Mouse (Mus musculus) heart, embryonic 14.5 days (tissue): Measurements from ENCODE around the gene Uvrag. TPM values are rescaled to one million over a fixed set of nuclear protein-coding genes. Genes with fewer than 3 reads are reported as not detected.

ENCODE experiments used
- ATAC-seq: fragments of 200-750 bp; cut with Nextera tagmentation; 2 replicates; pipeline ENCODE4 v1.8.0; 2017; ENCODE audit warnings: low read depth, moderate TSS enrichment; ENCODE audit not compliant: insufficient number of reproducible peaks, insufficient read depth, low FRiP score
- H3K27ac ChIP-seq, 2 experiments: fragments of 200-500 bp in 1 of 2; fragments of 300-500 bp in 1 of 2; sonication (generic) in 1 of 2; replicated peaks in 1 of 2; 2 replicates each; pipeline ENCODE4 v1.5.1; 2012 to 2014; ENCODE audit warnings: low read depth in 2 of 2, low read length in 2 of 2, control low read depth in 1 of 2, mild to moderate bottlenecking in 1 of 2, mixed read lengths in 1 of 2; ENCODE audit not compliant: control insufficient read depth in 1 of 2, insufficient read depth in 1 of 2
- H3K27me3 ChIP-seq: fragments of 300-500 bp; sonication (generic); 2 replicates; pipeline ENCODE4 v1.6.1; 2014; ENCODE audit warnings: mild to moderate bottlenecking, low read length, control low read depth; ENCODE audit not compliant: control insufficient read depth, insufficient read depth
- H3K36me3 ChIP-seq: fragments of 300-500 bp; sonication (generic); 2 replicates; pipeline ENCODE4 v1.6.1; 2014; ENCODE audit warnings: mild to moderate bottlenecking, control low read depth, low read length, mixed read lengths; ENCODE audit not compliant: control insufficient read depth, insufficient read depth
- H3K4me1 ChIP-seq, 2 experiments: fragments of 200-500 bp in 1 of 2; fragments of 300-500 bp in 1 of 2; sonication (generic) in 1 of 2; 2 replicates each; pipeline ENCODE4 v1.6.1; 2012 to 2014; ENCODE audit warnings: low read length in 2 of 2, control low read depth in 1 of 2, mixed read lengths in 1 of 2; ENCODE audit not compliant: control insufficient read depth in 2 of 2, insufficient read depth in 2 of 2
- H3K4me2 ChIP-seq: fragments of 300-500 bp; sonication (generic); 2 replicates; pipeline ENCODE4 v1.6.1; 2014; ENCODE audit warnings: mild to moderate bottlenecking, low read length
- H3K4me3 ChIP-seq, 2 experiments: fragments of 200-500 bp in 1 of 2; fragments of 300-500 bp in 1 of 2; sonication (generic) in 1 of 2; 2 replicates each; pipeline ENCODE4 v1.5.1; 2012 to 2014; ENCODE audit warnings: low read length in 2 of 2, mild to moderate bottlenecking in 2 of 2, control low read depth in 1 of 2, low read depth in 1 of 2, moderate library complexity in 1 of 2; ENCODE audit not compliant: control insufficient read depth in 1 of 2, insufficient read depth in 1 of 2
- H3K9ac ChIP-seq: fragments of 300-500 bp; sonication (generic); 2 replicates; pipeline ENCODE4 v1.6.1; 2014; ENCODE audit warnings: mild to moderate bottlenecking, low read length
- H3K9me3 ChIP-seq: fragments of 300-500 bp; sonication (generic); 2 replicates; pipeline ENCODE4 v1.6.1; 2016; ENCODE audit warnings: low read length, control low read depth; ENCODE audit not compliant: control insufficient read depth
- WGBS: fragments of 180-500 bp; shearing (Covaris S2); extraction: QIAGEN DNeasy Blood & Tissue Kit; methylation state at CpG from one replicate; pipeline ENCODE4 v1.1.7; 2014; 5-methylcytosine and 5-hydroxymethylcytosine counted together
- polyA plus RNA-seq: library from polyadenylated mRNA; unstranded; fragments of >200 nt; fragmentation: Nextera tagmentation; extraction: Ambion mirVana; gene quantifications from 2 replicates; pipeline ENCODE4 v1.2.1, GENCODE M21; 2014

Uvrag gene
- polyA plus RNA-seq, 1 experiment from 2014 or later = 18.9 TPM

DNA sequence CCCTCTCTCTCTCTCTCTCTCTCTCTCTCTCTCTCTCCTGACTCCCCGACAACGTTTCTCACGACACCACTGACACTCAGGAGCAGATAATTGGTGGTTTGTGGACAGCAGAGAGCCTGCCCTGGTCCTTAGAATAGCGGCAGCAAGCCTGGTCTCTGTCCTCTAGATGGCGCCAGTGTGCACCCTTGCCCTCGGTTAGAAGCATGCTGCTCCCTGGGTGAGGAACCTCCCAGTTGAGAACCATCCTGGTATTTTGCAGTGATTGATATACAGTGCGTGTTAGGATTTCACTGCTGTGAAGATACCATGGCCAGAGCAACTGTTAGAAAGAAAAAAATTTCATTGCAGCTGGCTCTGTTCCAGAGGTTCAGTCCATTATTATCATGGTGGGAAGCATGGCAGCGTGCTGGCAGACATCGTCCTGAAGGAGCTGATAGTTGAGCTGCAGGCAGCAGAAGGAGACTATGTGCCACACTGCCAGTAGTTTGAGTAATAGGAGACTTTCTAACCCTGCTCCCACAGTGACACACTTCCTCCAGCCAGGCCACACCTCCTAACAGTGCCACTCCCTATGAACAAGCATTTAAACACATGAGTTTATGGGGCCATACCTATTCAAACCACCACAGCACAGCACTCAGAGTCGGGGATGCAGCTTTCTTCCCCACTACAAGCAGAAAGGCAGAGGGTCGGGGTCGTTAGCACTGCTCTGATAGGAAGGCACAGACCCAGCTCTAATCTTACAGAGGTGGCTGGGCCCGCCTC lies 178.2 kb downstream of the Uvrag start:
- Histone ChIP-seq H3K4me2 (peak overlapping the region; percentile 27; the same call in 1 of the 2 replicates), H3K27me3 (no peaks in the 10 kb centered on the region), H3K27ac (no peak overlapping the region; a peak in 1 of 4 replicates), H3K9me3 (no peaks in the 10 kb centered on the region), H3K36me3 (no peaks in the 10 kb centered on the region), H3K9ac (no peak overlapping the region), H3K4me3 (no peak overlapping the region), H3K4me1 (peaks cover 16 to 22% of the 10 kb centered on the region in 2 experiments)
- no peak for ATAC-seq
- 21% methylated on average over 13 of the region's 13 CpGs for WGBS

DNA sequence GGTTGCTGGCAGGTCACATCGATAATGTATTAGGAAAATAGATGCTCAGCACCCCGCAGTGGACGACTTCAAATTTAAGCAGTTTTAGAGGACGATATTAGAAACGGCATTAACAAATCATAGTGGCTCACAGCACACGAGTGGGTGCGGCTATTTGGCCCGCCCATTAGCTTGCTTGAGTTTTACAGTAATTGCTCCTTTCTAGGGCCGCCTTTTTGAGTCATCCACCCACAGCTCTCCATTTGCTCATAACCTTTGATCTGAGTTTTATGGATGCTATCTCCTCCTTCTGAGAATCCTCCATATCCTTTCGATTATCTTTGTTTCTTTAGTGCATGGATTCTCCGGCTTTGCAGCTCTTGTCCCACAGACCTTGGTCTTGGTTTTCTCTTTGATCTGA lies 178.9 kb downstream of the Uvrag start:
- no peak overlapping the region for H3K27ac ChIP-seq
- H3K9me3 ChIP-seq = no peaks in the 10 kb centered on the region
- no peaks in the 10 kb centered on the region for H3K27me3 ChIP-seq
- H3K36me3 ChIP-seq = no peaks in the 10 kb centered on the region
- peaks cover 12 to 15% of the 10 kb centered on the region in 2 experiments for H3K4me1 ChIP-seq
- H3K9ac ChIP-seq = no peak overlapping the region
- no peak overlapping the region for H3K4me3 ChIP-seq
- ATAC-seq = no peak
- 79% methylated on average over 11 of the region's 11 CpGs for WGBS
- no peak overlapping the region for H3K4me2 ChIP-seq

DNA sequence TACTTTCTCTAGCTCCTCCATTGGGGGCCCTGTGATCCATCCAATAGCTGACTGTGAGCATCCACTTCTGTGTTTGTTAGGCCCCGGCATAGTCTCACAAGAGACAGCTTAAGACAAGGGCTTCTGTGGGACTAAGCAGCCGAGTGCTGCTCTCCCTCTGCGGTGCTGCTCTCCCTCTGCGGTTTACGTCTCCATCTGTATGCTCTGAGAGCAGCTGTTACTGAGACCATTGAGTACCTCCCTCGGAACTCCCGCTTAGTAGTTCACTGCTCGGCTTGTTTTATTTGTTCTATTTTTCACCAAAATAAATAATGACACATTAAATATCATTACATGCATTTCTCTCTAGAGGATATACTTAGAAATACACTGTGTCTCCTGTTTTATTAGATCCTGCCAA lies 180.7 kb downstream of the Uvrag start:
- Histone ChIP-seq H3K36me3 (no peaks in the 10 kb centered on the region), H3K9me3 (no peaks in the 10 kb centered on the region), H3K4me2 (no peak overlapping the region), H3K27me3 (no peaks in the 10 kb centered on the region), H3K4me1 (peaks cover 15 to 21% of the 10 kb centered on the region in 2 experiments), H3K27ac (no peak overlapping the region), H3K4me3 (no peak overlapping the region), H3K9ac (no peak overlapping the region)
- WGBS = 92% methylated on average over 8 of the region's 8 CpGs
- ATAC-seq = no peak

GRCm38 (mm10) chr7:98959246-98959645 lies 181.7 kb downstream of the Uvrag start:
- no peak overlapping the region for H3K4me2 ChIP-seq
- H3K4me3 ChIP-seq = no peak overlapping the region
- peaks cover 18 to 25% of the 10 kb centered on the region in 2 experiments for H3K4me1 ChIP-seq
- H3K36me3 ChIP-seq = no peaks in the 10 kb centered on the region
- WGBS = 85% methylated on average over 5 of the region's 5 CpGs
- H3K9ac ChIP-seq = no peak overlapping the region
- H3K9me3 ChIP-seq = no peaks in the 10 kb centered on the region
- no peaks in the 10 kb centered on the region for H3K27me3 ChIP-seq
- no peak for ATAC-seq
- no peak overlapping the region for H3K27ac ChIP-seq

- WGBS = 14% methylated on average over 11 of the region's 11 CpGs
- H3K27me3 ChIP-seq = no peaks in the 10 kb centered on the region
- peaks cover 22 to 23% of the 10 kb centered on the region in 2 experiments for H3K4me1 ChIP-seq
- no peak for ATAC-seq
- no peak overlapping the region; the same call in 1 of the 2 replicates for H3K9ac ChIP-seq
- H3K36me3 ChIP-seq = no peaks in the 10 kb centered on the region
- H3K27ac ChIP-seq = no peak overlapping the region
- H3K4me3 ChIP-seq = no peak overlapping the region
- no peak overlapping the region for H3K4me2 ChIP-seq
- H3K9me3 ChIP-seq = no peaks in the 10 kb centered on the region
Observed at GRCm38 (mm10) chr7:98958172-98958571, 182.8 kb downstream of the Uvrag start.

- ATAC-seq = no peak
- H3K36me3 ChIP-seq = no peaks in the 10 kb centered on the region
- H3K9ac ChIP-seq = no peak overlapping the region
- H3K4me2 ChIP-seq = no peak overlapping the region
- no peak overlapping the region for H3K27ac ChIP-seq
- no peak overlapping the region for H3K4me3 ChIP-seq
- peaks cover 14 to 17% of the 10 kb centered on the region in 2 experiments for H3K4me1 ChIP-seq
- WGBS = 93% methylated on average over 8 of the region's 8 CpGs
- H3K9me3 ChIP-seq = no peaks in the 10 kb centered on the region
- H3K27me3 ChIP-seq = no peaks in the 10 kb centered on the region
Observed at GRCm38 (mm10) chr7:98957111-98957741, 183.7 kb downstream of the Uvrag start.

DNA sequence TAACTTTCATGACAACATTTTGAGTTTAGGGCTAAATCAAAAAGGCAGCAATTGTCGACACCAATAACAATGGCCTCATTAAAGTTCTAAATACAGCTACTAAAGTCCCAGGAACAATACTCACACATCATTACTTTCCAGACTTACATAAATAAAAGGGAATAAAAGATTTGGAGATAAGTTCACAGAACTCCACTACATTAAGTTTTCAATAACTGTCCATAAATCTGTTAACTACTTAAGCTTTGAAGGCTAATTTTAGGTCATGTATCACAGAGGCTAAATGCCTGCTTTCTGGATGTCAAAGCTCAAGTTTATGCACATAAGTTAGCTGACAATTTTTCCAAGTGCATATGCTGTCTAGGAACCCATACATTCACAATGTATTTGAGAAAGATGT lies 184.3 kb downstream of the Uvrag start:
- peaks cover 14 to 17% of the 10 kb centered on the region in 2 experiments for H3K4me1 ChIP-seq
- no peaks in the 10 kb centered on the region for H3K9me3 ChIP-seq
- H3K4me3 ChIP-seq = no peak overlapping the region
- H3K4me2 ChIP-seq = no peak overlapping the region
- no peak for ATAC-seq
- no peaks in the 10 kb centered on the region for H3K27me3 ChIP-seq
- no peak overlapping the region for H3K27ac ChIP-seq
- H3K36me3 ChIP-seq = no peaks in the 10 kb centered on the region
- H3K9ac ChIP-seq = no peak overlapping the region
- 79% methylated on average over 1 of the region's 1 CpGs for WGBS
